Mouse (Mus musculus) neutrophil, adult 5-6 weeks (primary cell): ENCODE measurements around the gene Zfhx3. TPM values are rescaled to one million over a fixed set of nuclear protein-coding genes. Genes with fewer than 3 reads are reported as not detected.

Source experiments
- ATAC-seq: fragments of 151-379, 151-347 bp; 2 replicates; pipeline ENCODE4 v1.8.0; 2017; ENCODE audit warnings: mild to moderate bottlenecking, moderate TSS enrichment; ENCODE audit not compliant: insufficient number of reproducible peaks, poor library complexity, low FRiP score, severe bottlenecking; ENCODE audit errors: extremely low read depth
- total RNA-seq: library from RNA; stranded (forward); fragments of 200-1000 nt; gene quantifications from 2 replicates; pipeline ENCODE4 v1.2.3, GENCODE M21; 2017

Zfhx3 gene
- total RNA-seq, 1 experiment from 2014 or later: 1.7 TPM

- no peak for ATAC-seq
Measured at GRCm38 (mm10) chr8:108926106-108926505, 983.7 kb downstream of the Zfhx3 start.

GRCm38 (mm10) chr8:108930635-108931034 is 988.2 kb downstream of the Zfhx3 start:
- ATAC-seq: no peak

GRCm38 (mm10) chr8:108931837-108932236 is 989.4 kb downstream of the Zfhx3 start:
- ATAC-seq: no peak

GRCm38 (mm10) chr8:108932729-108933128 is 990.3 kb downstream of the Zfhx3 start:
- ATAC-seq: no peak

GRCm38 (mm10) chr8:108935834-108936694 is 993.6 kb downstream of the Zfhx3 start:
- no peak for ATAC-seq

GRCm38 (mm10) chr8:108936695-108937448 is 994.4 kb downstream of the Zfhx3 start:
- no peak for ATAC-seq

- ATAC-seq: no peak
Measured at GRCm38 (mm10) chr8:108937904-108938455, 995.5 kb downstream of the Zfhx3 start.

GRCm38 (mm10) chr8:108942686-108943085 is 1000.2 kb downstream of the Zfhx3 start:
- no peak for ATAC-seq

- no peak for ATAC-seq
Measured at GRCm38 (mm10) chr8:108943132-108943531, 1000.7 kb downstream of the Zfhx3 start.

GRCm38 (mm10) chr8:108944312-108944711 is 1001.9 kb downstream of the Zfhx3 start:
- no peak for ATAC-seq

GRCm38 (mm10) chr8:108950311-108950710 is 1007.9 kb downstream of the Zfhx3 start:
- ATAC-seq: no peak

- no peak for ATAC-seq
Measured at GRCm38 (mm10) chr8:108951560-108951959, 1009.1 kb downstream of the Zfhx3 start.

GRCm38 (mm10) chr8:108956416-108956815 is 1014.0 kb downstream of the Zfhx3 start:
- ATAC-seq: no peak

- no peak for ATAC-seq
Measured at GRCm38 (mm10) chr8:108962516-108962915, 1020.1 kb downstream of the Zfhx3 start.

- ATAC-seq: no peak
Measured at GRCm38 (mm10) chr8:108963181-108963580, 1020.7 kb downstream of the Zfhx3 start.

- ATAC-seq: no peak
Measured at GRCm38 (mm10) chr8:108966041-108966440, 1023.6 kb downstream of the Zfhx3 start.

GRCm38 (mm10) chr8:108973639-108974325 is 1031.3 kb downstream of the Zfhx3 start:
- ATAC-seq: no peak

- ATAC-seq: no peak
Measured at GRCm38 (mm10) chr8:108977693-108978361, 1035.4 kb downstream of the Zfhx3 start.

- ATAC-seq: no peak
Measured at GRCm38 (mm10) chr8:108978362-108978750, 1035.9 kb downstream of the Zfhx3 start.
